Mouse (Mus musculus) urinary bladder, postnatal 25 days (tissue): ENCODE measurements around the gene Hsd17b12.

ENCODE experiments used
- DNase-seq: peaks from one replicate; pipeline ENCODE4 v3.0.0; 2022; ENCODE audit warnings: low spot score

Hsd17b12 gene

GRCm38 (mm10) chr2:94069482-94069881 lies 88.3 kb downstream of the Hsd17b12 start:
- DNase-seq, result no peak

- no peak for DNase-seq
These were observed 91.1 kb downstream of the Hsd17b12 start for GRCm38 (mm10) chr2:94066540-94067135.

GRCm38 (mm10) chr2:94066120-94066519 lies 91.6 kb downstream of the Hsd17b12 start:
- no peak for DNase-seq

- DNase-seq, result no peak
These were observed 95.0 kb downstream of the Hsd17b12 start for GRCm38 (mm10) chr2:94062791-94063190.

- DNase-seq, result peak; percentile 9
These were observed 98.3 kb downstream of the Hsd17b12 start for GRCm38 (mm10) chr2:94059459-94059858.

- peak; percentile 7 for DNase-seq
These were observed 103.0 kb downstream of the Hsd17b12 start for GRCm38 (mm10) chr2:94054813-94055212.

- no peak for DNase-seq
These were observed 105.8 kb downstream of the Hsd17b12 start for GRCm38 (mm10) chr2:94051952-94052351.

GRCm38 (mm10) chr2:94050901-94051300 lies 106.9 kb downstream of the Hsd17b12 start:
- no peak for DNase-seq

- DNase-seq, result no peak
These were observed 108.1 kb downstream of the Hsd17b12 start for GRCm38 (mm10) chr2:94049471-94050176.

- DNase-seq, result no peak
These were observed 108.9 kb downstream of the Hsd17b12 start for GRCm38 (mm10) chr2:94048733-94049470.

GRCm38 (mm10) chr2:94048271-94048670 lies 109.5 kb downstream of the Hsd17b12 start:
- DNase-seq, result no peak

GRCm38 (mm10) chr2:94045411-94046090 lies 112.2 kb downstream of the Hsd17b12 start:
- DNase-seq, result no peak

GRCm38 (mm10) chr2:94044174-94044573 lies 113.6 kb downstream of the Hsd17b12 start:
- DNase-seq, result no peak

- no peak for DNase-seq
These were observed 114.1 kb downstream of the Hsd17b12 start for GRCm38 (mm10) chr2:94043662-94044061.

GRCm38 (mm10) chr2:94042461-94042860 lies 115.3 kb downstream of the Hsd17b12 start:
- DNase-seq, result no peak

GRCm38 (mm10) chr2:94040391-94041125 lies 117.2 kb downstream of the Hsd17b12 start:
- no peak for DNase-seq

- DNase-seq, result peak; percentile 50
These were observed 122.1 kb downstream of the Hsd17b12 start for GRCm38 (mm10) chr2:94035428-94036331.

GRCm38 (mm10) chr2:94030602-94031001 lies 127.2 kb downstream of the Hsd17b12 start:
- no peak for DNase-seq

- DNase-seq, result no peak
These were observed 133.1 kb downstream of the Hsd17b12 start for GRCm38 (mm10) chr2:94024637-94025036.
